Mouse (Mus musculus) ES-E14 (cell line): ENCODE results near the gene Hunk.

ENCODE experiments used
- MAFK ChIP-seq: IDR thresholded peaks from 2 replicates; pipeline ENCODE4 v1.6.1; 2014; ENCODE audit warnings: mild to moderate bottlenecking, low read depth, low read length, inconsistent platforms; ENCODE audit not compliant: insufficient read depth
- ZNF384 ChIP-seq: IDR thresholded peaks from 2 replicates; pipeline ENCODE4 v1.6.1; 2012; ENCODE audit warnings: low read depth, low read length, inconsistent platforms

DNA sequence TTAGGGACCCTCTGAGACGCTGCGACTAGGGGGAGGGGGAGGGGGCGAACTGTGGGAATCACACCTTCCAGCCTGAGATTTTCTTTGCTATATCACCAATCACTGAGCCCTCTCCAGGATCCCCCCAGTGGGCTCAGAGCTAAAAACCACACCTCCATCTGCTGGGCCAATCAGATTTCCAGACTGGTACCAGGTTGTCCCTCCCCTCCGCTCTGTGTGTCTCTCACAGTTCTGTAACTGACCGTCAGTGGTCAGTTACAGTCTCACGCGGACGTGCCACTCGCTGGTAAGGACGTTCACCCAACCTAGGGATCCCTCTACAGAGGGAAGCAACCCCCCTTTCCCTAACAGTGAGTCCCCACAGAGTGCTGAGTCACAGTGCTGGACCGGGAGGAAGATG is 111.1 kb downstream of the Hunk start:
- TF ChIP-seq ZNF384, result no peak
- TF ChIP-seq MAFK, result no peak
